Mouse (Mus musculus): ENCODE measurements around the gene Spag8. TPM values are rescaled to one million over a fixed set of nuclear protein-coding genes. Genes with fewer than 3 reads are reported as not detected.

The Spag8 gene
- polyA plus RNA-seq, 1 experiment from 2014 or later: 1.8 TPM

GRCm38 (mm10) chr4:43640491-43640890 lies 12.9 kb downstream of the Spag8 start:
- no peaks in the 10 kb centered on the region for H3K27me3 ChIP-seq (ENCODE audit: control insufficient read depth, insufficient read depth, low read length)
- H3K36me3 ChIP-seq (replicated peaks; ENCODE audit: control insufficient read depth, insufficient read depth, low read depth, low read length): no peaks in the 10 kb centered on the region
- DNase-seq (ENCODE audit: low spot score) (no peak), ATAC-seq (replicated peaks; ENCODE audit: insufficient number of reproducible peaks, low FRiP score, low TSS enrichment, low read depth) (no peak)
- H3K9me3 ChIP-seq (replicated peaks; ENCODE audit: control insufficient read depth, low read length): no peaks in the 10 kb centered on the region
- no peak overlapping the region for H3K4me2 ChIP-seq (ENCODE audit: low read depth, low read length)
- 81% methylated on average over 6 of the region's 6 CpGs for WGBS
- H3K27ac ChIP-seq (replicated peaks; ENCODE audit: low read depth, low read length): no peak overlapping the region
- H3K9ac ChIP-seq (replicated peaks; ENCODE audit: low read length): no peak overlapping the region
- no peak overlapping the region for H3K4me3 ChIP-seq (ENCODE audit: low read depth, low read length)
- no peaks in the 10 kb centered on the region for H3K4me1 ChIP-seq (ENCODE audit: control insufficient read depth, insufficient read depth, low read length)

- Histone ChIP-seq H3K27me3 (ENCODE audit: control insufficient read depth, insufficient read depth, low read length) (no peaks in the 10 kb centered on the region), H3K36me3 (replicated peaks; ENCODE audit: control insufficient read depth, insufficient read depth, low read depth, low read length) (no peaks in the 10 kb centered on the region), H3K4me3 (ENCODE audit: low read depth, low read length) (no peak overlapping the region), H3K9me3 (replicated peaks; ENCODE audit: control insufficient read depth, low read length) (no peaks in the 10 kb centered on the region), H3K4me2 (ENCODE audit: low read depth, low read length) (no peak overlapping the region), H3K4me1 (ENCODE audit: control insufficient read depth, insufficient read depth, low read length) (no peaks in the 10 kb centered on the region), H3K9ac (replicated peaks; ENCODE audit: low read length) (no peak overlapping the region), H3K27ac (replicated peaks; ENCODE audit: low read depth, low read length) (no peak overlapping the region)
- no peak for ATAC-seq (replicated peaks; ENCODE audit: insufficient number of reproducible peaks, low FRiP score, low TSS enrichment, low read depth)
- no peak for DNase-seq (ENCODE audit: low spot score)
- WGBS: 60% methylated on average over 9 of the region's 9 CpGs
Observed at GRCm38 (mm10) chr4:43640076-43640475, 13.3 kb downstream of the Spag8 start.

GRCm38 (mm10) chr4:43636751-43637150 lies 16.6 kb downstream of the Spag8 start:
- Histone ChIP-seq H3K27ac (replicated peaks; ENCODE audit: low read depth, low read length) (no peak overlapping the region), H3K4me3 (ENCODE audit: low read depth, low read length) (no peak overlapping the region), H3K4me1 (ENCODE audit: control insufficient read depth, insufficient read depth, low read length) (peaks cover 6% of the 10 kb centered on the region; the same call in 1 of the 2 replicates), H3K9ac (replicated peaks; ENCODE audit: low read length) (no peak overlapping the region), H3K27me3 (ENCODE audit: control insufficient read depth, insufficient read depth, low read length) (no peaks in the 10 kb centered on the region; the same call in 1 of the 2 replicates), H3K36me3 (replicated peaks; ENCODE audit: control insufficient read depth, insufficient read depth, low read depth, low read length) (no peaks in the 10 kb centered on the region), H3K4me2 (ENCODE audit: low read depth, low read length) (no peak overlapping the region), H3K9me3 (replicated peaks; ENCODE audit: control insufficient read depth, low read length) (no peaks in the 10 kb centered on the region)
- DNase-seq (ENCODE audit: low spot score) (no peak), ATAC-seq (replicated peaks; ENCODE audit: insufficient number of reproducible peaks, low FRiP score, low TSS enrichment, low read depth) (no peak)
- WGBS: 67% methylated on average over 6 of the region's 6 CpGs

GRCm38 (mm10) chr4:43634621-43635374 lies 18.6 kb downstream of the Spag8 start:
- Histone ChIP-seq H3K4me3 (ENCODE audit: low read depth, low read length) (no peak overlapping the region), H3K27me3 (ENCODE audit: control insufficient read depth, insufficient read depth, low read length) (no peaks in the 10 kb centered on the region; the same call in 1 of the 2 replicates), H3K36me3 (replicated peaks; ENCODE audit: control insufficient read depth, insufficient read depth, low read depth, low read length) (no peaks in the 10 kb centered on the region), H3K9me3 (replicated peaks; ENCODE audit: control insufficient read depth, low read length) (no peaks in the 10 kb centered on the region), H3K4me2 (ENCODE audit: low read depth, low read length) (no peak overlapping the region), H3K9ac (replicated peaks; ENCODE audit: low read length) (no peak overlapping the region), H3K4me1 (ENCODE audit: control insufficient read depth, insufficient read depth, low read length) (peaks cover 9% of the 10 kb centered on the region; the same call in 1 of the 2 replicates), H3K27ac (replicated peaks; ENCODE audit: low read depth, low read length) (no peak overlapping the region)
- ATAC-seq (replicated peaks; ENCODE audit: insufficient number of reproducible peaks, low FRiP score, low TSS enrichment, low read depth): no peak
- DNase-seq (ENCODE audit: low spot score): no peak
- WGBS: 84% methylated on average over 7 of the region's 7 CpGs

- H3K27me3 ChIP-seq (ENCODE audit: control insufficient read depth, insufficient read depth, low read length): no peaks in the 10 kb centered on the region; the same call in 1 of the 2 replicates
- no peak for ATAC-seq (replicated peaks; ENCODE audit: insufficient number of reproducible peaks, low FRiP score, low TSS enrichment, low read depth)
- no peak overlapping the region for H3K9ac ChIP-seq (replicated peaks; ENCODE audit: low read length)
- H3K4me3 ChIP-seq (ENCODE audit: low read depth, low read length): no peak overlapping the region
- H3K27ac ChIP-seq (replicated peaks; ENCODE audit: low read depth, low read length): no peak overlapping the region
- DNase-seq (ENCODE audit: low spot score): no peak
- H3K4me1 ChIP-seq (ENCODE audit: control insufficient read depth, insufficient read depth, low read length): peaks cover 9% of the 10 kb centered on the region; the same call in 1 of the 2 replicates
- 94% methylated on average over 2 of the region's 2 CpGs for WGBS
- no peaks in the 10 kb centered on the region for H3K9me3 ChIP-seq (replicated peaks; ENCODE audit: control insufficient read depth, low read length)
- H3K4me2 ChIP-seq (ENCODE audit: low read depth, low read length): no peak overlapping the region
- no peaks in the 10 kb centered on the region for H3K36me3 ChIP-seq (replicated peaks; ENCODE audit: control insufficient read depth, insufficient read depth, low read depth, low read length)
Observed at GRCm38 (mm10) chr4:43633736-43634135, 19.7 kb downstream of the Spag8 start.

GRCm38 (mm10) chr4:43633296-43633695 lies 20.1 kb downstream of the Spag8 start:
- ATAC-seq (replicated peaks; ENCODE audit: insufficient number of reproducible peaks, low FRiP score, low TSS enrichment, low read depth): no peak
- DNase-seq (ENCODE audit: low spot score): no peak
- Histone ChIP-seq H3K4me1 (ENCODE audit: control insufficient read depth, insufficient read depth, low read length) (peaks cover 9% of the 10 kb centered on the region; the same call in 1 of the 2 replicates), H3K9ac (replicated peaks; ENCODE audit: low read length) (no peak overlapping the region), H3K36me3 (replicated peaks; ENCODE audit: control insufficient read depth, insufficient read depth, low read depth, low read length) (no peaks in the 10 kb centered on the region), H3K4me3 (ENCODE audit: low read depth, low read length) (no peak overlapping the region), H3K27ac (replicated peaks; ENCODE audit: low read depth, low read length) (no peak overlapping the region), H3K9me3 (replicated peaks; ENCODE audit: control insufficient read depth, low read length) (no peaks in the 10 kb centered on the region), H3K4me2 (ENCODE audit: low read depth, low read length) (no peak overlapping the region; the same call in 1 of the 2 replicates), H3K27me3 (ENCODE audit: control insufficient read depth, insufficient read depth, low read length) (no peaks in the 10 kb centered on the region; the same call in 1 of the 2 replicates)
- 79% methylated on average over 8 of the region's 8 CpGs for WGBS

- H3K27me3 ChIP-seq (ENCODE audit: control insufficient read depth, insufficient read depth, low read length): no peaks in the 10 kb centered on the region; the same call in 1 of the 2 replicates
- no peak for ATAC-seq (replicated peaks; ENCODE audit: insufficient number of reproducible peaks, low FRiP score, low TSS enrichment, low read depth)
- DNase-seq (ENCODE audit: low spot score): no peak
- no peaks in the 10 kb centered on the region for H3K36me3 ChIP-seq (replicated peaks; ENCODE audit: control insufficient read depth, insufficient read depth, low read depth, low read length)
- peaks cover 9% of the 10 kb centered on the region; the same call in 1 of the 2 replicates for H3K4me1 ChIP-seq (ENCODE audit: control insufficient read depth, insufficient read depth, low read length)
- H3K9ac ChIP-seq (replicated peaks; ENCODE audit: low read length): peak overlapping the region; percentile 92
- 39% methylated on average over 42 of the region's 42 CpGs for WGBS
- peak overlapping the region; percentile 69 for H3K4me3 ChIP-seq (ENCODE audit: low read depth, low read length)
- H3K27ac ChIP-seq (replicated peaks; ENCODE audit: low read depth, low read length): no peak overlapping the region
- H3K4me2 ChIP-seq (ENCODE audit: low read depth, low read length): peak overlapping the region; percentile 97
- no peaks in the 10 kb centered on the region for H3K9me3 ChIP-seq (replicated peaks; ENCODE audit: control insufficient read depth, low read length)
Observed at GRCm38 (mm10) chr4:43631956-43632920, 21.2 kb downstream of the Spag8 start.
